Mouse (Mus musculus) heart, adult 2 months (tissue): ENCODE data around the gene B4galt3. TPM values are rescaled to one million over a fixed set of nuclear protein-coding genes. Genes with fewer than 3 reads are reported as not detected.

Source experiments
- DNase-seq, 2 experiments: peaks; one replicate each; pipeline ENCODE4 v3.0.0; 2021
- H3K27ac ChIP-seq: fragments of 200-600 bp; 2 replicates; pipeline ENCODE4 v1.8.1; 2022
- H3K27me3 ChIP-seq: fragments of 200-500 bp; 2 replicates; pipeline ENCODE4 v1.6.1; 2012; ENCODE audit warnings: mild to moderate bottlenecking, low read length, inconsistent platforms, mixed read lengths; ENCODE audit not compliant: control insufficient read depth, insufficient read depth
- H3K36me3 ChIP-seq: fragments of 200-500 bp; 2 replicates; pipeline ENCODE4 v1.6.1; 2012; ENCODE audit warnings: low read length, inconsistent platforms; ENCODE audit not compliant: control insufficient read depth, insufficient read depth
- H3K4me1 ChIP-seq: fragments of 200-500 bp; 2 replicates; pipeline ENCODE4 v1.6.1; 2011; ENCODE audit warnings: low read length; ENCODE audit not compliant: control insufficient read depth, insufficient read depth
- H3K4me3 ChIP-seq: fragments of 200-600 bp; 2 replicates; pipeline ENCODE4 v1.8.1; 2022
- H3K79me2 ChIP-seq: fragments of 200-500 bp; replicated peaks from 2 replicates; pipeline ENCODE4 v1.6.1; 2012; ENCODE audit warnings: mild to moderate bottlenecking, inconsistent platforms, low read length, moderate library complexity, mixed read lengths; ENCODE audit not compliant: control insufficient read depth, insufficient read depth
- H3K9ac ChIP-seq: fragments of 200-500 bp; 2 replicates; pipeline ENCODE4 v1.6.1; 2012; ENCODE audit warnings: low read depth, mild to moderate bottlenecking, control low read depth, inconsistent platforms, low read length, mixed read lengths
- CTCF ChIP-seq: fragments of 200-600 bp; IDR thresholded peaks from 2 replicates; pipeline ENCODE4 v1.8.1; 2022; ENCODE audit warnings: antibody characterized with exemption, mild to moderate bottlenecking, moderate library complexity
- EP300 ChIP-seq: fragments of 200-500 bp; IDR thresholded peaks from 2 replicates; pipeline ENCODE4 v1.6.1; 2011; ENCODE audit warnings: low read depth, low read length, control low read depth; ENCODE audit not compliant: insufficient read depth
- POLR2A ChIP-seq: fragments of 200-500 bp; IDR thresholded peaks from 2 replicates; pipeline ENCODE4 v1.6.1; 2011; ENCODE audit warnings: mild to moderate bottlenecking, low read depth, low read length, control low read depth; ENCODE audit not compliant: insufficient read depth
- WGBS: fragments of 180-500 bp; shearing (Covaris S2); methylation state at CpG from one replicate; pipeline ENCODE4 v1.1.7; 2018; 5-methylcytosine and 5-hydroxymethylcytosine counted together
- intact Hi-C: fragments of 180-260 bp; cut with DNase I; formaldehyde crosslinking; loops from one replicate; pipeline ENCODE4 v1.15.1; 2025
- polyA plus RNA-seq: library from polyadenylated mRNA; depleted of rRNA; stranded (reverse); fragments of >200 nt; gene quantifications from 2 replicates; pipeline ENCODE4 v1.2.3, GENCODE M21; 2012
- total RNA-seq, 2 experiments: library from RNA; stranded (reverse); gene quantifications; 2 replicates each; pipeline ENCODE4 v1.2.3; 2021

B4galt3 gene
- total and polyA plus RNA-seq, 3 experiments = 16.4 to 41.9 (median 17.4) TPM

GRCm38 (mm10) chr1:171282086-171282805, 12.1 kb downstream of the B4galt3 start:
- Histone ChIP-seq H3K36me3 (no peaks in the 10 kb centered on the region), H3K27me3 (no peaks in the 10 kb centered on the region), H3K4me3 (no peak overlapping the region), H3K9ac (no peak overlapping the region), H3K4me1 (peaks cover 7% of the 10 kb centered on the region), H3K27ac (peak overlapping the region; percentile 96; the same call in 1 of the 2 replicates), H3K79me2 (no peaks in the 10 kb centered on the region; the same call in 1 of the 2 replicates)
- intact Hi-C loops = no loop called here
- 72% methylated on average over 18 of the region's 18 CpGs for WGBS
- DNase-seq = peak; percentile 5 to 19
- TF ChIP-seq EP300 (no peak), CTCF (no peak), POLR2A (no peak)

GRCm38 (mm10) chr1:171283188-171284160, 13.3 kb downstream of the B4galt3 start:
- no peaks in the 10 kb centered on the region for H3K27me3 ChIP-seq
- DNase-seq = peak; percentile 2 to 18
- H3K4me1 ChIP-seq = peaks cover 10% of the 10 kb centered on the region
- H3K27ac ChIP-seq = no peak overlapping the region
- intact Hi-C loops = no loop called here
- H3K79me2 ChIP-seq = no peaks in the 10 kb centered on the region; the same call in 1 of the 2 replicates
- no peaks in the 10 kb centered on the region; the same call in 1 of the 2 replicates for H3K36me3 ChIP-seq
- 89% methylated on average over 18 of the region's 18 CpGs for WGBS
- H3K4me3 ChIP-seq = no peak overlapping the region
- no peak for TF ChIP-seq EP300
- no peak for TF ChIP-seq POLR2A
- no peak for TF ChIP-seq CTCF
- no peak overlapping the region for H3K9ac ChIP-seq

- intact Hi-C loops = no loop called here
- Histone ChIP-seq H3K79me2 (no peaks in the 10 kb centered on the region; the same call in 1 of the 2 replicates), H3K27ac (no peak overlapping the region), H3K27me3 (no peaks in the 10 kb centered on the region), H3K4me3 (no peak overlapping the region), H3K36me3 (no peaks in the 10 kb centered on the region; the same call in 1 of the 2 replicates), H3K4me1 (peaks cover 10% of the 10 kb centered on the region), H3K9ac (no peak overlapping the region)
- 83% methylated on average over 15 of the region's 15 CpGs for WGBS
- peak in 1 of 2 experiments; percentile 20 for DNase-seq
- no peak for TF ChIP-seq POLR2A
- TF ChIP-seq CTCF = no peak
- TF ChIP-seq EP300 = no peak
Observed at GRCm38 (mm10) chr1:171284491-171284890, 14.4 kb downstream of the B4galt3 start.

- no peak overlapping the region for H3K4me3 ChIP-seq
- 62% methylated on average over 20 of the region's 20 CpGs for WGBS
- TF ChIP-seq CTCF (no peak), EP300 (no peak), POLR2A (no peak)
- no peaks in the 10 kb centered on the region; the same call in 1 of the 2 replicates for H3K79me2 ChIP-seq
- H3K27ac ChIP-seq = peak overlapping the region; percentile 20
- intact Hi-C loops = no loop called here
- H3K36me3 ChIP-seq = no peaks in the 10 kb centered on the region; the same call in 1 of the 2 replicates
- DNase-seq = no peak
- H3K9ac ChIP-seq = no peak overlapping the region
- H3K27me3 ChIP-seq = no peaks in the 10 kb centered on the region
- peaks cover 9% of the 10 kb centered on the region for H3K4me1 ChIP-seq
Observed at GRCm38 (mm10) chr1:171285096-171285892, 15.2 kb downstream of the B4galt3 start.

GRCm38 (mm10) chr1:171286517-171286916, 16.4 kb downstream of the B4galt3 start:
- Histone ChIP-seq H3K27ac (no peak overlapping the region), H3K36me3 (no peaks in the 10 kb centered on the region; the same call in 1 of the 2 replicates), H3K27me3 (no peaks in the 10 kb centered on the region), H3K4me3 (no peak overlapping the region), H3K9ac (no peak overlapping the region), H3K4me1 (peaks cover 8% of the 10 kb centered on the region), H3K79me2 (no peaks in the 10 kb centered on the region; the same call in 1 of the 2 replicates)
- TF ChIP-seq EP300 (no peak), CTCF (no peak), POLR2A (no peak)
- intact Hi-C loops = no loop called here
- 91% methylated on average over 19 of the region's 19 CpGs for WGBS
- DNase-seq = no peak
